Comparison of ENCODE assay signal across 11 mouse cellular contexts in the genomic region with DNA sequence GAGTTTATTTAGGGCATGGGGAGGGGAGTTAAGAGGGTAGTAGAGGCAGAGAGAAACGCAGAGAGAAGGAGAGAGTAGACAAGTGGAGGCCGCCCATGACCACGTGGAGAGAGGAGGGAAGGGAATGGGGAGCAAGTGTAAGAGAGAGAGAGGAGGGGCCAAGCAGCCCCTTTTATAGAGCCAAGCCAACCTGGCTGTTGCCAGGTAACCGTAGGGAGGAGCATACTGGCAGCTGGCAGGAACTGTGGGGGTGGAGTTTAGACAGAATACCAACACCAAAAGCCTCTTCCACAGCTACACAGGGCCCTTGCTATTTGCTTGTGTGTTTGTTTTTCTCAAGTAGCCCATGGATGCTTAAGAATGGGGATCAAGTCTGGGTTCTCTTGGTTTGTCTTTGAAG.
DNase-seq lines count a peak whose midpoint lies in the region; ATAC-seq and TF ChIP-seq lines count a peak whose summit lies in the region.
"Had no signal": no experiment of that assay in that cellular context is flagged by ENCODE, and none has a peak within 500 bp of the region (broad histone marks: within the 10 kb centered on the region; RNA-seq: fewer than 3 reads in every experiment).

No protein-coding gene starts in this region.

- no peak overlapping the region for H3K4me2 ChIP-seq in forebrain, embryonic 15.5 days (replicated peaks)
- no peak overlapping the region for H3K4me2 ChIP-seq in midbrain, embryonic 15.5 days

- no peaks in the 10 kb centered on the region for H3K27me3 ChIP-seq in forebrain, embryonic 15.5 days
- H3K27me3 ChIP-seq in limb, embryonic 10.5 days (ENCODE audit: low read depth, poor library complexity, severe bottlenecking) = no peaks in the 10 kb centered on the region
- no peaks in the 10 kb centered on the region for H3K27me3 ChIP-seq in midbrain, embryonic 15.5 days (replicated peaks)

- no peak for TF ChIP-seq CTCF in brain, embryonic 14.5 days (IDR thresholded peaks at IDR 0.05; ENCODE audit: borderline replicate concordance, extremely low read depth, insufficient read depth, insufficient read length)

- no peak overlapping the region for H3K27ac ChIP-seq in forebrain, embryonic 15.5 days (replicated peaks)
- peak overlapping the region; percentile 84 for H3K27ac ChIP-seq in limb, embryonic 10.5 days
- no peak overlapping the region for H3K27ac ChIP-seq in midbrain, embryonic 15.5 days
- H3K27ac ChIP-seq: heart, embryonic 10.5 days had no signal

- TF ChIP-seq POLR2A in brain, embryonic 14.5 days (IDR thresholded peaks at IDR 0.05; ENCODE audit: borderline replicate concordance, extremely low read depth, insufficient read depth, insufficient read length, poor library complexity, severe bottlenecking) = no peak

- H3K9ac ChIP-seq in forebrain, embryonic 15.5 days (replicated peaks) = no peak overlapping the region
- H3K9ac ChIP-seq in midbrain, embryonic 15.5 days = no peak overlapping the region

- peak; percentile 83 for DNase-seq in brain, embryonic 14.5 days (ENCODE audit: low read depth)
- DNase-seq in limb, embryonic 10.5 days (ENCODE audit: low spot score) = no peak
- DNase-seq in frontal cortex, postnatal 14 days (ENCODE audit: low spot score in 2 of 2) = no peak
- no peak for DNase-seq in ovary, postnatal 36 days (ENCODE audit: low spot score)
- DNase-seq: adrenal gland, postnatal 14 days; kidney, adult 8-10 months; thymus, postnatal 4 days had no signal

- WGBS in forebrain, embryonic 15.5 days = 31% methylated on average over 4 of the region's 4 CpGs
- WGBS in limb, embryonic 10.5 days = 54% methylated on average over 4 of the region's 4 CpGs
- 24% methylated on average over 4 of the region's 4 CpGs for WGBS in midbrain, embryonic 15.5 days

- peaks cover 19% of the 10 kb centered on the region for H3K4me1 ChIP-seq in forebrain, embryonic 15.5 days
- peaks cover 63% of the 10 kb centered on the region for H3K4me1 ChIP-seq in limb, embryonic 10.5 days
- H3K4me1 ChIP-seq in midbrain, embryonic 15.5 days = peaks cover 18% of the 10 kb centered on the region; the same call in 1 of the 2 replicates

- peak; percentile 55; the same call in 1 of the 2 replicates for ATAC-seq in forebrain, embryonic 15.5 days (replicated peaks)
- ATAC-seq in midbrain, embryonic 15.5 days (replicated peaks) = peak; percentile 82
- ATAC-seq in frontal cortex, adult (ENCODE audit: low TSS enrichment) = no peak

- no peak overlapping the region for H3K4me3 ChIP-seq in forebrain, embryonic 15.5 days
- H3K4me3 ChIP-seq in limb, embryonic 10.5 days = no peak overlapping the region
- H3K4me3 ChIP-seq in midbrain, embryonic 15.5 days = no peak overlapping the region
- H3K4me3 ChIP-seq: heart, embryonic 10.5 days had no signal

- no peaks in the 10 kb centered on the region for H3K36me3 ChIP-seq in forebrain, embryonic 15.5 days
- no peaks in the 10 kb centered on the region for H3K36me3 ChIP-seq in limb, embryonic 10.5 days
- no peaks in the 10 kb centered on the region for H3K36me3 ChIP-seq in midbrain, embryonic 15.5 days (replicated peaks)
- H3K36me3 ChIP-seq: heart, embryonic 10.5 days had no signal

- no peaks in the 10 kb centered on the region for H3K9me3 ChIP-seq in forebrain, embryonic 15.5 days
- H3K9me3 ChIP-seq in limb, embryonic 10.5 days (replicated peaks) = no peaks in the 10 kb centered on the region
- H3K9me3 ChIP-seq in midbrain, embryonic 15.5 days = no peaks in the 10 kb centered on the region
- H3K9me3 ChIP-seq: heart, embryonic 10.5 days had no signal
